Mouse (Mus musculus) embryo, embryonic 11.5 days (tissue): ENCODE data around the gene Mn1.

Source experiments
- DNase-seq: peaks from one replicate; pipeline ENCODE4 v3.0.0-alpha.2; 2012; ENCODE audit warnings: low read depth, low spot score

The Mn1 gene

DNA sequence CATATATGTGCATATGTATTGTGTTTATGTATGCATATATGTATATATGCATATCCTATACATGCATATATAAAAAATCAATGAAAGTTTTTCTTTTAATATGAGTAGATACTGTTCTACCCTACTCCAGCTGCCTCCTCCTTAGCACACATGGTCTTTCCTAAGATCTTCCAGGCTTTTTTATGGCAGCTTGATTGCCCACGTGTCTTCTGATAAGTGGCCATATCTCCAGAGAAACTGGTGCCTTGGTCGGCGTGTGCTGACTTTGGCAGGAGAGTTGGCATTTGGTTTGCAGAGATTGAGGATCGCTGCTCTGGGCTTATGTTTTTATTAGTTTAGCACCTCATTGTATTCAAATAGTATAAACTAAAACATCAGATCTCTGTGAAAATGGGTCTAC, 68.7 kb downstream of the Mn1 start:
- no peak for DNase-seq

DNA sequence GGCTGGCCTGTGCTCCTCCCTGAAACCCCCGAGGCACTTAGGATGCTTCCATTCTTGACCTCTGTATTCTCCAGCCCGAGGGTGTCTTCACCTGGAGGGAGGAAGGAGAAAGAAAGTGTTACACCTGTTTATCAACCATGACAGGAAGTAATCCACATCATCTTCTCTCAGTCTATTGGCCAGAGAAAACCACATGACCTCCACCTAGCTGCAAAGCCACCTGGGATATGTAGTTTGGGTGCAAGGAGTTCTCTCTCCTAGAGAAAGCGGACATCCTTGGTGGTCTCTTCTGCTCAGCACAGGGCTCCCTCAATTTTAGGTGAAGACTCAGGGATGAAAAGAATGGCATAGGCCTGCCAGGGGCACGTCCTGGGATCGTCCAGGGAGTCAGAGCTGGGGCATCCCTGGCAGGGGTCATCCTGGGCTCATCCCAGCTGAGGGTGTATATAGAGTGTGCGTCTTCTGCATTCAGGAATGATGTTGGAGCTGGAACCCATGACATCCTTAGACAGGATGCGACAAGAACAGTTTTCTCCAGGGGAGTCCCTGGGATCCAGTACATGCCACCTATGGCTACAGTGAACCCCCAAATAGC, 72.0 kb downstream of the Mn1 start:
- DNase-seq: no peak

DNA sequence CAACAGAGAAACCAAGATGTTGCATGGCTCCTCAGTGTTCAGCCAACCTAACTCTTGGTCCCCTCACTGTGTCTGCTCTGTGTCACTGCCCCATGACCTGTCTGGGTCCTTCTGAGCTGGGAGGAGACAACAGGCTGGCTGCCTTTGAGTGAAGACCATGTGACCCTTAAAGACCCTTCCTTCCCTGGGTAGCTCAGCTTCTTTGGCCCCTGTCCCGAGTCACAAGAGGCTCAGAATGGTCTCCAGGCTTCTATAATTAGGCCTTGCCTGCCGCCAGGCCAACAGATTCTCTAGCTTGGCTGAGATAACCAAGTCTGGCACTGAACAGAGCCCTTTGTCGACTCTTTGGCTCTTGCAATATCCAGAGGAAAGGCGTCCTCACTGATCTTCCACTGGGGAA, 73.4 kb downstream of the Mn1 start:
- DNase-seq: no peak

DNA sequence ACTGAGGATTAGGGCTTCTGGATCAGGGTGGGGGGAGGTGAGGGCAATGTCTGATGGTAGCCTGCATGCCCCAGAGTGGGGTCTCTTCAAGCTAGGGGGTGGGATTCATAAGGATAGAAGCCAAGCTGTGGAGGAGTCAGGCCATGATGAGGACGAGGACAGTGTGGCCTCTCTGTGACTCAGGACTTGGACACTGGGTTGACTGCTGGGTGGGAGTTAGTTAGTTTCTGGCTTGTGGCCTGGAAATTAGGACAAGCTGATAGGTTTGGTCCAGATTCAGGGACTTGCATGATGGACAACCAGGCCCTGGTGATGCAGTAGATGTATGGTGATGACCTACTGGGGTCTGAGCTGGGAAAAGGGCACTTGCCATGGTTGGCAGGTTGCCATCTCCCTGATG, 74.3 kb downstream of the Mn1 start:
- DNase-seq: no peak

DNA sequence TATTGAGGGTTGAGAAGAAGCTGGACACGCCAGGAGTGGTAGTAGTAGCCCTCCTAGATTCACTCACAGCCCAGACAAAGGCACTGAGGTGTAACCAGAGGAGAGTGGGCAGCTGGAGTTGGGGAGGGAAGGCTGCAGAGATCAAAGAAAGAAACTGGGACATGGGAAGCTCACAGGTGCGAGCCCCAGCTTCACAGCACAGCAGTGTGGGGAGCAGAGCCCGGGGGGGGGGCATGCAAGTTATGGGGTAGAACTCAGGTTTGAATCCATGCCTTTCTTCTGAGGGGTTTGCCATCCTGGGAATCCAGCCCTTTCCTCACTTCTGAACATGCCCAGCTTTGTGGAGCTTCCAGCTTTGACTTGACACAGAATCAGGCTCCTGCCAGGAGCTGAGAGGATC, 82.9 kb downstream of the Mn1 start:
- DNase-seq: no peak

DNA sequence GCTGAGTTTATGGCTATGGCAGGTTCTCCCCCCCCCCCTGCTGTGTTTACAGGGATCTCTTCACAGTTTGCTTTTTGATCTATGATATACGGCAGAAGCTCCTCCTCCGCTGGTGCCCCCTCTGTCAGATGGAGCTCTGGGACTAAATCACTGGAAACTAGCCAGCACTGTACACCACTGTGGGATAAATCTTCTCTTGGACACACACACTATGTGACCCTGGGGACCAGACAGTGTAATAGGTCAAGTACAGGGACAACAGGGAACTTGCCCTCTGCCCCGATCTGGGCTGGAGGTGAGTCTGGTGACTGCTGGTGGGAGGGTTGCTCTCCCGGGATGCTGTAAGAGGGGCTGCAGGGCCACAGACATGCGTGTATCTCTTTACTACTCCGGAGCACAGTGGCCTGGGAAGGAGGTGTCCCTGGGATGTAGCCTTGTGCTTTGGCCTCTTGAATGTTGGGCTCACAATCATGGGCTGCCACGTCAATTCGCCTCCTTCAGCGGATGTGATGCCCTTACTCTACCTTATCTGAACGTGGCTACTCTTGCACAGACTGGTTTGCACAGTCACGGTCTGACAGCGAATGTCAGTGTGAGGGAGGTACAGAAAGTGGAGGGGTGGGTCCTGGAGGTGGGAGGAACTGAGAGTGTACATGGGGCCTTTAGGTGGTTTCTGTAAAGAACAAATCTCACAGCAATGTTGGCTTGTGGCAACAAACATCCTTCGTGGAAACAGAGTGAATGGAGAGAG, 84.7 kb downstream of the Mn1 start:
- DNase-seq: no peak

DNA sequence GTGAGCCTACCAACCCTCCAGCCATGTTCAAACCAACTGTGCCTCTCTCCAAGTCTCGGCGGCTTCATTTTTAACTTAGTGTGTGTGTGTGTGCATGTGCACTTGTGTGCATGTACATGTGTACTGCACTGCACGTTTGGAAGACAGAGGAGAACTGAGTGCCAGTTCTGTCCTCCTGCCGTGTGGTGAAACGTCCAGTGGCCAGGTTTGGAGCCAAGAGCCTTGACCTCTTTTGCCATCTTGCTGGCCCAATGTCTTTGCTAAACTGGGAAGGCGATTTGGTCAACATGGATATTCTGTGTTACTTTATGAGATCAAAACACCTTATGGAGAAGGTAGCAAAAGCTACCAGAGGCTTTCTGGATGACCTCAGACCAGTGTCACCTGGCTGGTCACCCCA, 88.1 kb downstream of the Mn1 start:
- DNase-seq: no peak

DNA sequence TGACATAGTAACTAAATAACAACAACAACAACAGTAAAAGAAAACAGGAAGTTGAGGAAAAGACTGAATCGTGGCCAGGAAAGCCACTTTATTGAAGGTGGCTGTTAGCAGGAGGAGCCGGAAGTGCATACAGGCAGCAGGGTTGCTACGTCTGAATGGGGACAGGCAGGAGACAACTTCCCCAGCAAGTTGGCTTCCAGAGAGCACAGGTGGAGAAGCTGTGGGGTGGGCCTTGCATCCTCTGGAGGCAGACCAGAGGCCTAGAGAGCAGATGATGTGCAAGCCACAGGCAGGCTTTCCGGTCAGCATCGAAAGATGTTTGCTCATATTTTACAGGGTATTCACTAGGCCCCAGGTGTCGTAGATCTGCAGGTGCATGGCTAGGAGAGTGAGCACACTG, 88.7 kb downstream of the Mn1 start:
- no peak for DNase-seq

DNA sequence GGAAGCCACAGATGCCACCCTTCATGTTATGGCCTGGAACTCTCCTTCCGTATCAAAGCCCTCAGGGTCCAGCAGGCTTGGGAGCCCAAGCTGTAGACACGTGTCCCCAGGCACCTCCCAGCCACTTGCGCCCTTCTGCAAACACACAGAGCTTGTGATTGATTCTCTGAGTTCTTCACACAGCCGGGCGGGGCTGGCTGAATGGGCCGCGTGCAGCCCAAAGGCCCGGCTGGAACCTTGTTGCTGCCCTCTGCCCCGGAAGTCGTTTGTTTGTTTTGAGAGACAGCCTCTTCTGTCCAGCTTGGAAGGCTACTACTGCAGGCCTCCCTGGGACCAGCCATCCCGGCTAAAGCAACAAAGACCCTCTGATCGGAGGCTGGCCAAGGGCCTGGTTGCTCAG, 89.2 kb downstream of the Mn1 start:
- no peak for DNase-seq
